Mouse (Mus musculus): Measurements from ENCODE around the gene Wdr38.

The Wdr38 gene

GRCm38 (mm10) chr2:38997386-38998374, at the start of gene Wdr38:
TSS of gene Wdr38 (plus strand) at chr2:38997476.
- peak; percentile 72 to 83 for DNase-seq (ENCODE audit: low spot score in 2 of 2)

- DNase-seq (ENCODE audit: low spot score in 2 of 2): no peak
Measured at GRCm38 (mm10) chr2:38947566-38947965, 49.7 kb upstream of the Wdr38 start.

- DNase-seq (ENCODE audit: low spot score in 2 of 2): peak; percentile 31 to 38
Measured at GRCm38 (mm10) chr2:38950281-38950719, 47.0 kb upstream of the Wdr38 start.

- DNase-seq (ENCODE audit: low spot score in 2 of 2): no peak
Measured at GRCm38 (mm10) chr2:38953152-38953883, 44.0 kb upstream of the Wdr38 start.

- DNase-seq (ENCODE audit: low spot score in 2 of 2): no peak
Measured at GRCm38 (mm10) chr2:38956062-38956461, 41.2 kb upstream of the Wdr38 start.

GRCm38 (mm10) chr2:38957671-38958223, 39.5 kb upstream of the Wdr38 start:
- no peak for DNase-seq (ENCODE audit: low spot score in 2 of 2)

- no peak for DNase-seq (ENCODE audit: low spot score in 2 of 2)
Measured at GRCm38 (mm10) chr2:38964198-38964597, 33.1 kb upstream of the Wdr38 start.

- no peak for DNase-seq (ENCODE audit: low spot score in 2 of 2)
Measured at GRCm38 (mm10) chr2:38969650-38970049, 27.6 kb upstream of the Wdr38 start.

- no peak for DNase-seq (ENCODE audit: low spot score in 2 of 2)
Measured at GRCm38 (mm10) chr2:38970057-38970456, 27.2 kb upstream of the Wdr38 start.

GRCm38 (mm10) chr2:38973223-38973622, 24.1 kb upstream of the Wdr38 start:
- no peak for DNase-seq (ENCODE audit: low spot score in 2 of 2)

- no peak for DNase-seq (ENCODE audit: low spot score in 2 of 2)
Measured at GRCm38 (mm10) chr2:38973701-38974100, 23.6 kb upstream of the Wdr38 start.

GRCm38 (mm10) chr2:38974171-38974570, 23.1 kb upstream of the Wdr38 start:
- DNase-seq (ENCODE audit: low spot score in 2 of 2): no peak

GRCm38 (mm10) chr2:38975181-38975580, 22.1 kb upstream of the Wdr38 start:
- no peak for DNase-seq (ENCODE audit: low spot score in 2 of 2)

- no peak for DNase-seq (ENCODE audit: low spot score in 2 of 2)
Measured at GRCm38 (mm10) chr2:38975941-38976805, 21.1 kb upstream of the Wdr38 start.

GRCm38 (mm10) chr2:38977837-38978236, 19.4 kb upstream of the Wdr38 start:
- DNase-seq (ENCODE audit: low spot score in 2 of 2): no peak

- DNase-seq (ENCODE audit: low spot score in 2 of 2): no peak
Measured at GRCm38 (mm10) chr2:38983456-38983855, 13.8 kb upstream of the Wdr38 start.

- no peak for DNase-seq (ENCODE audit: low spot score in 2 of 2)
Measured at GRCm38 (mm10) chr2:38986580-38986979, 10.7 kb upstream of the Wdr38 start.

GRCm38 (mm10) chr2:38987371-38987770, 9.9 kb upstream of the Wdr38 start:
- DNase-seq (ENCODE audit: low spot score in 2 of 2): no peak

GRCm38 (mm10) chr2:38987803-38988510, 9.3 kb upstream of the Wdr38 start:
- no peak for DNase-seq (ENCODE audit: low spot score in 2 of 2)

GRCm38 (mm10) chr2:38988929-38989328, 8.3 kb upstream of the Wdr38 start:
- DNase-seq (ENCODE audit: low spot score in 2 of 2): no peak

GRCm38 (mm10) chr2:38992004-38992403, 5.3 kb upstream of the Wdr38 start:
- no peak for DNase-seq (ENCODE audit: low spot score in 2 of 2)
